Mouse (Mus musculus): ENCODE data around the gene Kmt2c. TPM values are rescaled to one million over a fixed set of nuclear protein-coding genes. Genes with fewer than 3 reads are reported as not detected.

Gene Kmt2c
- polyA plus RNA-seq (2012; rRNA removed; ENCODE audit: low replicate concordance): 4.6 and 5.4 TPM in 2 replicates

GRCm38 (mm10) chr5:25498346-25498820, at the start of gene Kmt2c:
Gene Kmt2c, minus strand, starts transcription at chr5:25498783.

GRCm38 (mm10) chr5:25515767-25516166, 17.2 kb upstream of the Kmt2c start, which contains the start of gene Cct8l1:
Gene Cct8l1, plus strand, starts transcription at chr5:25516067.

DNA sequence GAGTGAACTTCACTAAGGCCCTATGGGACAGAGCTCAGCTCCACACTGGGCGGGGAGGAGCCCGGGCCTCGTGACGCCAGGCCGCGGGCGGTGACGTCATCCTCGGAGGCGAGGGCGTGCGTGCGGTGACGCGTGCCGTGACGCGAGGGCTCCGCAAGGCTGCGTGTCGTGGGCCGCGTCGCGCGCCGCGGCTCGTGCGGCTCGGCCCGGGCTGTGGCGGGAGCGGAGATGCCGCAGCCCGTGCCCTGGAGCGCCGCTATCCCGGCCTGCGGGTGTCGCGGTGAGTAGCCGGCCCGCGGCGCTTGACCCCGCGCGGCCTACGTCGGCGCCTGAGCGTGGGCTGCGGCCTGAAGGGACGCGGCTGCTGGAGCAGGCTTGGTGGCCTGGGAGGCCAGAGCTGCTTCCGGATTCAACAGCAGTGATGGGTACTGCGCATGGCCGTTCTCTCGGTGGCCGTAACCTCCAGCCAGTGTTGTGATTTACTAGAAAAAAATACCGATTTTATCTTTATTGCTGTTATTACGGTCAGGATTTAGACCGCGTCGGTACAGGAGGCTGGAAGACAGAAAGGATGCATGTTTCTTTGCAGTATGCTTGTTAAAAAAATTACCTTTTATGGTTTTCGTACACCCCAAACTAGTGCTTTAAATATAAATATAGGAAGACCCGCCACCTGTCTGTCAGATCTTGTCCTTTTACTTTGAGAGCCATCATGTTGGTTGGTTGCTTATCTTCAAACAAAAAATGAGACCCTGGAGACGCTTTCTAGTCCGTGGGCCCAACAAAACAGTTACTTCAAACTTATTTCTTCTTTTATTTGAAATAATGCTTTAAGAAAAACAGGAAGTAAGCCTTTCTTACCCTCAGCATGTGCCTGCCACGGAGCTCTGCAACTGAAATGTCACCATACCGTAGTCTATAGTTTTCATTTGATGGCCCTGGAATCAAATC, 275.6 kb downstream of the Kmt2c start, which contains the start of gene E130116L18Rik:
E130116L18Rik (minus strand) TSS at position 402 of the 951 bp plus-strand sequence.

Other genes starting within 250 kb of the Kmt2c start
- not detected in 2 replicates for gene Cct8l1, start 17.3 kb upstream of the Kmt2c start, polyA plus RNA-seq (2012; rRNA removed; ENCODE audit: low replicate concordance)
- 0.69 and 1.6 TPM in 2 replicates for gene Xrcc2, start 207.0 kb upstream of the Kmt2c start, polyA plus RNA-seq (2012; rRNA removed; ENCODE audit: low replicate concordance)